13 mouse cellular contexts compared by ENCODE assay signal in the genomic region with DNA sequence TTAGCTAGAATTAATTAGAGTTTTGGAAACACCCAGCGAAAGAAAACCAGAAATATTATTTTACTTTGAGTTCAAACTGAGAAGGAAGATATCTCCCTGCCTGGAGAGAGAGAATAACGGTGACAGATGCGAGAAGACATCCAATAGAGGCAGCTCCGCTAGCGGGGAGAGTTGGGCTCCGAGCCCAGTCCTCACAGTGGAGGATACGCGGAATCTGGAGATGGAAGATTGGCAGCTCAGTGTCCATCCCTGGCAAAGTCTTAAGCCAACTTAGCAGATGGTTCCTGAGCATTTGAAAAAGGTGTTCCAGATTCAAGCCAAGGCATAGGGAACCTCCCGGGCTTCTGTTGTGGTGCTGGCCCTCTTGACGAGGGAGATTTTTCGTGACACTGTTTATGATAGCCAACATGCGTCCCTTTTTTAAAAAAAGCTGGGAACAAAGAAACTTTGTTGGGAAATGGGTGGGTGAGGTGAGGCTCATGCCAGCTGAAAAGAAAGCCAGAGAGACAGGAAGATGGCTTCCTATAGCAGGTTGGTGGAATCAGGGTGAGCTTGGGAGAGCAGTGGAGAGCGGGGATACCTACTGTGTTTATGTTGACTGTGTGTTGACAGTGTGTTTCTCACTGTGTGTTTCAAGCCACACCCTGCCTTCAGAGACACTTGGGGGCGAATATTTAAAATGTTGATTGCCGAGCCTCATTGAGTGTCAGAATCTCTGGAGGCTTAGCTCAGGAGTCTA. TPM values are rescaled to one million over a fixed set of nuclear protein-coding genes. Genes with fewer than 3 reads are reported as not detected.
DNase-seq lines count a peak whose midpoint lies in the region; ATAC-seq and TF ChIP-seq lines count a peak whose summit lies in the region.
"Had no signal": no experiment of that assay in that cellular context is flagged by ENCODE, and none has a peak within 500 bp of the region (broad histone marks: within the 10 kb centered on the region; RNA-seq: fewer than 3 reads in every experiment).

No protein-coding gene starts in this region.

- DNase-seq in brain, embryonic 14.5 days (ENCODE audit: low read depth) = peak; percentile 72
- DNase-seq in cerebellum, adult 2 months = peak; percentile 94 to 99
- DNase-seq in frontal cortex, postnatal 36 days (ENCODE audit: low spot score in 2 of 2) = peak; percentile 54
- DNase-seq in left cerebral cortex, postnatal 14 days (ENCODE audit: low spot score in 2 of 2) = peak; percentile 50 to 63
- no peak for DNase-seq in spleen, adult 18-20 months
- no peak for DNase-seq in midbrain, embryonic 14.5 days
- DNase-seq: kidney, adult 11 months; liver; lung, postnatal 4 days had no signal

- ATAC-seq in heart, embryonic 12.5 days (ENCODE audit: insufficient number of reproducible peaks, low FRiP score) = no peak
- ATAC-seq in monocyte, adult 5-6 weeks (replicated peaks; ENCODE audit: insufficient number of reproducible peaks, low FRiP score, low TSS enrichment, poor library complexity, severe bottlenecking) = no peak
- ATAC-seq in midbrain, embryonic 14.5 days (ENCODE audit: low FRiP score, low TSS enrichment) = no peak

- no peak overlapping the region for H3K4me2 ChIP-seq in heart, embryonic 12.5 days
- H3K4me2 ChIP-seq in midbrain, embryonic 14.5 days (ENCODE audit: low read length) = no peak overlapping the region
- H3K4me2 ChIP-seq: heart, embryonic 15.5 days had no signal

- peaks cover 18% of the 10 kb centered on the region for H3K4me1 ChIP-seq in cerebellum, adult 2 months (ENCODE audit: control insufficient read depth, insufficient read depth, low read length)
- H3K4me1 ChIP-seq in heart, embryonic 12.5 days (replicated peaks) = no peaks in the 10 kb centered on the region
- no peaks in the 10 kb centered on the region for H3K4me1 ChIP-seq in midbrain, embryonic 14.5 days (ENCODE audit: control insufficient read depth, insufficient read depth, low read length)
- H3K4me1 ChIP-seq: heart, embryonic 15.5 days had no signal

- intact Hi-C loops in left cerebral cortex, postnatal 14 days (cut with DNase I) = no loop called here

- H3K27me3 ChIP-seq in cerebellum, adult 2 months (ENCODE audit: control insufficient read depth, insufficient read depth, low read length) = no peaks in the 10 kb centered on the region
- H3K27me3 ChIP-seq in heart, embryonic 12.5 days (replicated peaks) = no peaks in the 10 kb centered on the region
- no peaks in the 10 kb centered on the region for H3K27me3 ChIP-seq in midbrain, embryonic 14.5 days (ENCODE audit: control insufficient read depth, insufficient read depth, low read length)
- H3K27me3 ChIP-seq: heart, embryonic 15.5 days had no signal

- H3K9ac ChIP-seq in heart, embryonic 12.5 days = no peak overlapping the region
- no peak overlapping the region for H3K9ac ChIP-seq in midbrain, embryonic 14.5 days (replicated peaks; ENCODE audit: low read length)
- H3K9ac ChIP-seq: heart, embryonic 15.5 days had no signal

- TF ChIP-seq CTCF in brain, embryonic 14.5 days (IDR thresholded peaks at IDR 0.05; ENCODE audit: borderline replicate concordance, extremely low read depth, insufficient read depth, insufficient read length) = no peak
- TF ChIP-seq CTCF in cerebellum, adult 2 months (IDR thresholded peaks at IDR 0.05; ENCODE audit: borderline replicate concordance, insufficient read depth, low read depth, low read length) = no peak

- 10% methylated on average over 15 of the region's 15 CpGs for WGBS in cerebellum, adult 2 months
- 78% methylated on average over 15 of the region's 15 CpGs for WGBS in heart, embryonic 12.5 days
- WGBS in midbrain, embryonic 14.5 days = 91% methylated on average over 15 of the region's 15 CpGs

- no peaks in the 10 kb centered on the region for H3K36me3 ChIP-seq in heart, embryonic 12.5 days
- no peaks in the 10 kb centered on the region for H3K36me3 ChIP-seq in midbrain, embryonic 14.5 days (ENCODE audit: control insufficient read depth, insufficient read depth, low read length)
- H3K36me3 ChIP-seq: heart, embryonic 15.5 days had no signal

- no peak for TF ChIP-seq POLR2A in brain, embryonic 14.5 days (IDR thresholded peaks at IDR 0.05; ENCODE audit: borderline replicate concordance, extremely low read depth, insufficient read depth, insufficient read length, poor library complexity, severe bottlenecking)
- TF ChIP-seq POLR2A in cerebellum, adult 2 months (IDR thresholded peaks at IDR 0.05; ENCODE audit: borderline replicate concordance, insufficient read depth, low read length) = no peak

- peak overlapping the region; percentile 33 for H3K4me3 ChIP-seq in cerebellum, adult 2 months (replicated peaks; ENCODE audit: insufficient read depth, low read depth, low read length)
- no peak overlapping the region for H3K4me3 ChIP-seq in heart, embryonic 12.5 days
- H3K4me3 ChIP-seq in midbrain, embryonic 14.5 days (replicated peaks; ENCODE audit: low read depth, low read length) = no peak overlapping the region
- H3K4me3 ChIP-seq: heart, embryonic 15.5 days had no signal

- H3K9me3 ChIP-seq in heart, embryonic 12.5 days (replicated peaks) = no peaks in the 10 kb centered on the region
- H3K9me3 ChIP-seq in midbrain, embryonic 14.5 days (ENCODE audit: control insufficient read depth, low read length) = no peaks in the 10 kb centered on the region
- H3K9me3 ChIP-seq: heart, embryonic 15.5 days had no signal

- peak overlapping the region; percentile 61; the same call in 1 of the 2 replicates for H3K27ac ChIP-seq in cerebellum, adult 2 months (ENCODE audit: insufficient read depth, low read length)
- no peak overlapping the region for H3K27ac ChIP-seq in heart, embryonic 12.5 days (ENCODE audit: poor library complexity, severe bottlenecking)
- H3K27ac ChIP-seq in midbrain, embryonic 14.5 days (replicated peaks; ENCODE audit: low read depth, low read length) = no peak overlapping the region
- H3K27ac ChIP-seq: heart, embryonic 15.5 days had no signal

RNA-seq across cellular contexts. Expression of a gene that starts 29.7 kb away (rescaled TPM):
- 9.1 and 12.3 TPM in 2 replicates for polyA plus RNA-seq in brain, embryonic 14.5 days (2012; rRNA removed)
- 39.6 and 43.1 TPM in 2 replicates for polyA plus RNA-seq in cerebellum, adult 2 months (2012; rRNA removed)
- 10 to 100 TPM in 1 of 2 experiments, 1 to 10 TPM in 1; 7.9 to 11.2 TPM for total RNA-seq in left cerebral cortex, postnatal 14 days (2021)
- polyA plus RNA-seq in heart, embryonic 12.5 days (2016; fragmentation: Nextera tagmentation; extraction: Ambion mirVana) = 0.44 and 0.84 TPM in 2 replicates
- not detected in 3 replicates for total RNA-seq in monocyte, adult 5-6 weeks (2017)
- 9.7 and 10.6 TPM in 2 replicates for polyA plus RNA-seq in midbrain, embryonic 14.5 days (2014; fragmentation: Nextera tagmentation; extraction: Ambion mirVana)
- total RNA-seq: common myeloid progenitor, adult 5-6 weeks had no signal

Comparison
In these comparisons a context has a peak if more than half of its experiments do, and no peak if none do; other contexts are left out.
1. DNase-seq: peak in brain, embryonic 14.5 days (single experiment), cerebellum, adult 2 months (2 of 2), frontal cortex, postnatal 36 days (2 of 2) and left cerebral cortex, postnatal 14 days (2 of 2); none in spleen, adult 18-20 months (0 of 2) and midbrain, embryonic 14.5 days (single experiment).